Mouse (Mus musculus) kidney, adult 9 months (tissue): ENCODE results near the gene 4930564D02Rik.

ENCODE experiments used
- DNase-seq: peaks from one replicate; pipeline ENCODE4 v3.0.0; 2022

The 4930564D02Rik gene

GRCm38 (mm10) chr3:105066544-105066943 is at the start of gene 4930564D02Rik:
Gene 4930564D02Rik, plus strand, starts transcription at chr3:105066844.
- no peak for DNase-seq

- DNase-seq, result no peak
These were observed 49.3 kb upstream of the 4930564D02Rik start for GRCm38 (mm10) chr3:105017314-105017713.

GRCm38 (mm10) chr3:105018085-105018782 is 48.4 kb upstream of the 4930564D02Rik start:
- peak; percentile 38 for DNase-seq

GRCm38 (mm10) chr3:105018783-105019105 is 47.9 kb upstream of the 4930564D02Rik start:
- DNase-seq, result no peak

- peak; percentile 60 for DNase-seq
These were observed 46.6 kb upstream of the 4930564D02Rik start for GRCm38 (mm10) chr3:105019826-105020692.

- DNase-seq, result no peak
These were observed 43.2 kb upstream of the 4930564D02Rik start for GRCm38 (mm10) chr3:105023371-105024005.

GRCm38 (mm10) chr3:105036281-105036847 is 30.3 kb upstream of the 4930564D02Rik start:
- DNase-seq, result no peak

- no peak for DNase-seq
These were observed 29.3 kb upstream of the 4930564D02Rik start for GRCm38 (mm10) chr3:105037240-105037770.

- no peak for DNase-seq
These were observed 26.6 kb upstream of the 4930564D02Rik start for GRCm38 (mm10) chr3:105040002-105040401.

GRCm38 (mm10) chr3:105040983-105041625 is 25.5 kb upstream of the 4930564D02Rik start:
- DNase-seq, result no peak

- no peak for DNase-seq
These were observed 22.9 kb upstream of the 4930564D02Rik start for GRCm38 (mm10) chr3:105043746-105044145.

- DNase-seq, result no peak
These were observed 19.8 kb upstream of the 4930564D02Rik start for GRCm38 (mm10) chr3:105046870-105047269.

GRCm38 (mm10) chr3:105047616-105048015 is 19.0 kb upstream of the 4930564D02Rik start:
- DNase-seq, result peak; percentile 80

- no peak for DNase-seq
These were observed 16.8 kb upstream of the 4930564D02Rik start for GRCm38 (mm10) chr3:105049848-105050247.

- DNase-seq, result no peak
These were observed 15.5 kb upstream of the 4930564D02Rik start for GRCm38 (mm10) chr3:105051103-105051502.

- no peak for DNase-seq
These were observed 14.3 kb upstream of the 4930564D02Rik start for GRCm38 (mm10) chr3:105052171-105052936.

- peak; percentile 99 for DNase-seq
These were observed 13.5 kb upstream of the 4930564D02Rik start, which contains the start of gene Cttnbp2nl for GRCm38 (mm10) chr3:105052937-105053697. Gene Cttnbp2nl, minus strand, starts transcription at chr3:105053146.

GRCm38 (mm10) chr3:105053698-105054001 is 13.0 kb upstream of the 4930564D02Rik start:
- no peak for DNase-seq

GRCm38 (mm10) chr3:105054952-105055351 is 11.7 kb upstream of the 4930564D02Rik start:
- peak; percentile 86 for DNase-seq

GRCm38 (mm10) chr3:105055666-105056065 is 11.0 kb upstream of the 4930564D02Rik start:
- no peak for DNase-seq
